Mouse (Mus musculus): Measurements from ENCODE around the gene Brca2. TPM values are rescaled to one million over a fixed set of nuclear protein-coding genes. Genes with fewer than 3 reads are reported as not detected.

Brca2 gene
- total RNA-seq, 2 experiments from 2014 or later: 5.7 to 6.0 TPM

Other genes starting within 250 kb of the Brca2 start
- 1 to 10 TPM; 1.2 to 1.7 TPM for gene Zar1l, start 4.5 kb upstream of the Brca2 start, total RNA-seq (2021)
- gene N4bp2l1, start 74.6 kb downstream of the Brca2 start, total RNA-seq (2021): 10 to 100 TPM; 50.4 to 55.4 TPM
- gene N4bp2l2, start 143.6 kb downstream of the Brca2 start, total RNA-seq (2021): 10 to 100 TPM; 82.7 to 86.1 TPM
- 10 to 100 TPM; 76.4 to 78.5 TPM for gene Pds5b, start 151.1 kb downstream of the Brca2 start, total RNA-seq (2021)